Comparison of ENCODE assay signal across 8 mouse cellular contexts in the genomic region with DNA sequence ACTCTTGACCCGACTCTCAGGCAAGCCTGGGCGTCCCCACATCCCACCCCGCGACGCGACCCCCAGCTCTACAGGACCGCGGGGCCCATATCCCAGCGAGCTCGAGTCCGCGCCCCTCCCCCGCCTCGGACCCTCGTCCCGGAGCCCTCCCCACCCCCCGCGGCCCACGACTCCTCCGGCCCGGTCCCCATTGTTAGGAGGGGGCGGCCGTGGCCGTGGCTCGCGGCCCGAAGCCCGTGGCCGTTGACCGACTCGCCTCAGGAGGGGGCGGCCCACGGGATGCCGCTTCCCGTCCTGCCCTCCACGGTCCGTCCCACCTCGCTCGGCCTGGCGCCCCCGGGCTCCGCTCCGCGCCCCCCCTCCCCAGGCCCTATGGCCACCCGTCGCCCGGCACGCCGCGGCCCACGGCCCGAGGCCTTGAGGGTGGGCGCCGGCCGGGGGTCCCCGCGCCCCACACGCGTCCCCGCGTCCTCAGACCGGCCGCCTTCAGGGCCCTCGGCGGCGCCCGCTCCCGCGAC. TPM values are rescaled to one million over a fixed set of nuclear protein-coding genes. Genes with fewer than 3 reads are reported as not detected.
DNase-seq lines count a peak whose midpoint lies in the region; ATAC-seq and TF ChIP-seq lines count a peak whose summit lies in the region.

A gene (minus strand): TSS at position 111 of the 518 bp plus-strand sequence.

- no peak within 1 kb of the TSS for H3K27ac ChIP-seq in kidney, adult 2 months (ENCODE audit: insufficient read depth, low read depth, low read length)
- H3K27ac ChIP-seq in kidney, postnatal 0 days = peak within 1 kb of the TSS; percentile 66
- no peak within 1 kb of the TSS; the same call in 1 of the 2 replicates for H3K27ac ChIP-seq in liver, postnatal 0 days (ENCODE audit: low read depth)
- peak within 1 kb of the TSS; percentile 83; the same call in 1 of the 2 replicates for H3K27ac ChIP-seq in olfactory bulb, adult 2 months (ENCODE audit: insufficient read depth, low read depth, low read length)

- H3K9ac ChIP-seq in kidney, postnatal 0 days (ENCODE audit: low read depth, low read length) = peak within 1 kb of the TSS; percentile 99
- peak within 1 kb of the TSS; percentile 86 for H3K9ac ChIP-seq in liver, postnatal 0 days (replicated peaks)

- H3K27me3 ChIP-seq in kidney, adult 2 months (replicated peaks; ENCODE audit: control insufficient read depth, insufficient read depth, low read length) = no peaks in the 10 kb centered on the region
- no peaks in the 10 kb centered on the region for H3K27me3 ChIP-seq in kidney, postnatal 0 days (ENCODE audit: insufficient read depth, low read length)
- H3K27me3 ChIP-seq in liver, postnatal 0 days (ENCODE audit: insufficient read depth, low read length) = no peaks in the 10 kb centered on the region

- H3K4me2 ChIP-seq in kidney, postnatal 0 days (ENCODE audit: low read length) = peak within 1 kb of the TSS; percentile 84
- peak within 1 kb of the TSS; percentile 96 for H3K4me2 ChIP-seq in liver, postnatal 0 days (ENCODE audit: low read depth, low read length)

- no peaks in the 10 kb centered on the region for H3K9me3 ChIP-seq in kidney, postnatal 0 days (replicated peaks; ENCODE audit: low read length)
- H3K9me3 ChIP-seq in liver, postnatal 0 days (ENCODE audit: low read length) = no peaks in the 10 kb centered on the region

- TF ChIP-seq EP300 in liver, postnatal 0 days (IDR thresholded peaks at IDR 0.05; ENCODE audit: low read depth) = no peak

- peak; percentile 81 for ATAC-seq in kidney, postnatal 0 days (replicated peaks; ENCODE audit: low FRiP score, low read depth)
- peak; percentile 72 for ATAC-seq in liver, postnatal 0 days

- no peak for TF ChIP-seq POLR2A in kidney, adult 2 months (IDR thresholded peaks at IDR 0.05; ENCODE audit: low read depth, low read length)
- TF ChIP-seq POLR2A in olfactory bulb, adult 2 months (IDR thresholded peaks at IDR 0.05; ENCODE audit: insufficient read depth, low read depth, low read length) = no peak

- TF ChIP-seq CTCF in kidney, adult 2 months (conservative IDR thresholded peaks at IDR 0.05; ENCODE audit: insufficient read depth, insufficient read length, low read depth, low read length) = no peak
- TF ChIP-seq CTCF in kidney, postnatal 0 days (IDR thresholded peaks at IDR 0.05; ENCODE audit: low read depth) = no peak
- TF ChIP-seq CTCF in liver, postnatal 0 days (IDR thresholded peaks at IDR 0.05; ENCODE audit: low read depth) = no peak
- no peak for TF ChIP-seq CTCF in olfactory bulb, adult 2 months (IDR thresholded peaks at IDR 0.05; ENCODE audit: insufficient read depth, low read depth, low read length)

- no peaks in the 10 kb centered on the region for H3K36me3 ChIP-seq in kidney, adult 2 months (ENCODE audit: control insufficient read depth, insufficient read depth, low read length)
- peaks cover 3% of the 10 kb centered on the region; the same call in 1 of the 2 replicates for H3K36me3 ChIP-seq in kidney, postnatal 0 days (ENCODE audit: insufficient read depth, low read length)
- H3K36me3 ChIP-seq in liver, postnatal 0 days (replicated peaks; ENCODE audit: insufficient read depth, low read length) = no peaks in the 10 kb centered on the region

- under 1% methylated on average over 66 of the region's 69 CpGs for WGBS in kidney, adult 2 months
- under 1% methylated on average over 47 of the region's 69 CpGs for WGBS in kidney, postnatal 0 days
- WGBS in liver, postnatal 0 days (ENCODE audit: insufficient replicate concordance) = 0% methylated on average over 31 of the region's 69 CpGs
- WGBS in olfactory bulb, adult 2 months = 1% methylated on average over 65 of the region's 69 CpGs

- peak; percentile 42 for DNase-seq in kidney, adult 2 months
- no peak for DNase-seq in kidney, adult 8-10 months
- peak; percentile 48 for DNase-seq in Muller cell, postnatal 12 days (ENCODE audit: inconsistent ontology term)
- DNase-seq in embryo, embryonic 10 days (ENCODE audit: low spot score) = peak; percentile 17
- peak; percentile 28 to 47 for DNase-seq in gastrocnemius, postnatal 4 days (ENCODE audit: low spot score in 2 of 2)
- DNase-seq in kidney, postnatal 0 days (ENCODE audit: low spot score) = peak; percentile 43
- peak; percentile 52 for DNase-seq in liver, postnatal 0 days

- peak within 1 kb of the TSS; percentile 75 for H3K4me3 ChIP-seq in kidney, adult 2 months (ENCODE audit: insufficient read depth, low read depth, low read length)
- peak within 1 kb of the TSS; percentile 99 for H3K4me3 ChIP-seq in kidney, postnatal 0 days (replicated peaks; ENCODE audit: low read depth, low read length)
- H3K4me3 ChIP-seq in liver, postnatal 0 days (ENCODE audit: low read depth, low read length) = peak within 1 kb of the TSS; percentile 75
- peak within 1 kb of the TSS; percentile 89 for H3K4me3 ChIP-seq in olfactory bulb, adult 2 months (ENCODE audit: insufficient read depth, low read depth, low read length)

- H3K4me1 ChIP-seq in kidney, adult 2 months (ENCODE audit: control insufficient read depth, insufficient read depth, low read length) = peaks cover 2% of the 10 kb centered on the region; the same call in 1 of the 2 replicates
- no peaks in the 10 kb centered on the region for H3K4me1 ChIP-seq in kidney, postnatal 0 days (replicated peaks; ENCODE audit: insufficient read depth, low read length)
- peaks cover 4% of the 10 kb centered on the region for H3K4me1 ChIP-seq in liver, postnatal 0 days (ENCODE audit: insufficient read depth)
- H3K4me1 ChIP-seq in olfactory bulb, adult 2 months (ENCODE audit: control insufficient read depth, insufficient read depth, low read length) = peaks cover 4% of the 10 kb centered on the region; the same call in 1 of the 2 replicates

RNA-seq across cellular contexts. Expression of the gene that starts here (rescaled TPM):
- 51.8 and 63.7 TPM in 2 replicates for polyA plus RNA-seq in kidney, adult 2 months (2012; rRNA removed)
- 10 to 100 TPM; 34.6 to 37.7 TPM for total RNA-seq in gastrocnemius, postnatal 4 days (2021)
- 17.1 and 17.5 TPM in 2 replicates for polyA plus RNA-seq in kidney, postnatal 0 days (2015; fragmentation: Nextera tagmentation; extraction: Ambion mirVana)
- 3.8 and 4.1 TPM in 2 replicates for polyA plus RNA-seq in liver, postnatal 0 days (2015; fragmentation: Nextera tagmentation; extraction: Ambion mirVana)
- not detected in 2 replicates for polyA plus RNA-seq in olfactory bulb, adult 2 months (2012; ENCODE audit: insufficient read depth, insufficient read length, low replicate concordance, missing spikeins)

Comparison
In these comparisons a context has a peak if more than half of its experiments do, and no peak if none do; other contexts are left out.
1. DNase-seq: peak in kidney, adult 2 months (single experiment), Muller cell, postnatal 12 days (single experiment), embryo, embryonic 10 days (single experiment), gastrocnemius, postnatal 4 days (2 of 2), kidney, postnatal 0 days (single experiment) and liver, postnatal 0 days (single experiment); none in kidney, adult 8-10 months (0 of 2).
2. H3K27ac ChIP-seq: peak in kidney, postnatal 0 days (single experiment) and olfactory bulb, adult 2 months (single experiment); none in kidney, adult 2 months (single experiment) and liver, postnatal 0 days (single experiment).
3. Peak in every context shown above with its lines, with median percentiles within 50 percentile points of each other: H3K4me3 ChIP-seq.